ENCODE assay signal across 15 mouse cellular contexts in genomic region chr6:83744126-83744525, GRCm38 (mm10). TPM values are rescaled to one million over a fixed set of nuclear protein-coding genes. Genes with fewer than 3 reads are reported as not detected.
A peak's percentile ranks its signal among the peaks of the same experiment; 100 is the strongest.
DNase-seq lines count a peak whose midpoint lies in the region; ATAC-seq and TF ChIP-seq lines count a peak whose summit lies in the region.
"Had no signal": no experiment of that assay in that cellular context is flagged by ENCODE, and none has a peak within 500 bp of the region (broad histone marks: within the 10 kb centered on the region; RNA-seq: fewer than 3 reads in every experiment).

No protein-coding gene starts in this region.

- no peak for TF ChIP-seq POLR2A in kidney, adult 2 months (IDR thresholded peaks at IDR 0.05; ENCODE audit: low read depth, low read length)

- DNase-seq in embryonic facial prominence, embryonic 10.5 days (ENCODE audit: low spot score): no peak
- peak; percentile 79 for DNase-seq in kidney, adult 2 months
- DNase-seq in kidney, postnatal 25 days: peak; percentile 62 to 89
- DNase-seq in thymus, postnatal 0 days (ENCODE audit: low spot score): no peak
- no peak for DNase-seq in retina, postnatal 1 day
- no peak for DNase-seq in urinary bladder, postnatal 4 days (ENCODE audit: low spot score in 2 of 2)
- DNase-seq: cerebellum, postnatal 14 days; gastrocnemius, postnatal 14 days; layer of hippocampus, postnatal 36 days; left cerebral cortex, postnatal 4 days had no signal

- 50% methylated on average over 5 of the region's 5 CpGs for WGBS in embryonic facial prominence, embryonic 13.5 days
- WGBS in embryonic facial prominence, embryonic 10.5 days: 54% methylated on average over 5 of the region's 5 CpGs
- WGBS in kidney, adult 2 months: 57% methylated on average over 5 of the region's 5 CpGs

- no peak overlapping the region for H3K4me3 ChIP-seq in embryonic facial prominence, embryonic 13.5 days
- H3K4me3 ChIP-seq in embryonic facial prominence, embryonic 10.5 days: no peak overlapping the region
- H3K4me3 ChIP-seq in E14TG2a.4 (replicated peaks; ENCODE audit: low read length): peak overlapping the region; percentile 23; the same call in 1 of the 2 replicates
- H3K4me3 ChIP-seq in kidney, adult 2 months (ENCODE audit: insufficient read depth, low read depth, low read length): peak overlapping the region; percentile 47
- H3K4me3 ChIP-seq: liver, embryonic 15.5 days; midbrain, embryonic 15.5 days had no signal

- TF ChIP-seq CTCF in E14TG2a.4 (conservative IDR thresholded peaks at IDR 0.05; ENCODE audit: low read length): no peak
- TF ChIP-seq CTCF in kidney, adult 2 months (conservative IDR thresholded peaks at IDR 0.05; ENCODE audit: insufficient read depth, insufficient read length, low read depth, low read length): no peak

- H3K9ac ChIP-seq in embryonic facial prominence, embryonic 13.5 days: no peak overlapping the region
- H3K9ac ChIP-seq: liver, embryonic 15.5 days; midbrain, embryonic 15.5 days had no signal

- 0 out of 2 replicates have a peak, but pooled peaks cover 7% of the 10 kb centered on the region for H3K9me3 ChIP-seq in embryonic facial prominence, embryonic 13.5 days
- H3K9me3 ChIP-seq in embryonic facial prominence, embryonic 10.5 days: no peaks in the 10 kb centered on the region
- peaks cover 8% of the 10 kb centered on the region; the same call in 1 of the 2 replicates for H3K9me3 ChIP-seq in E14TG2a.4 (ENCODE audit: low read length)
- H3K9me3 ChIP-seq: liver, embryonic 15.5 days; midbrain, embryonic 15.5 days had no signal

- 0 out of 2 replicates have a peak overlapping the region, but pooled peaks have one; percentile 45 for H3K27ac ChIP-seq in embryonic facial prominence, embryonic 13.5 days
- no peak overlapping the region for H3K27ac ChIP-seq in embryonic facial prominence, embryonic 10.5 days (replicated peaks)
- peak overlapping the region; percentile 95 for H3K27ac ChIP-seq in kidney, adult 2 months (ENCODE audit: insufficient read depth, low read depth, low read length)
- H3K27ac ChIP-seq: liver, embryonic 15.5 days; midbrain, embryonic 15.5 days had no signal

- no peaks in the 10 kb centered on the region for H3K36me3 ChIP-seq in embryonic facial prominence, embryonic 13.5 days
- H3K36me3 ChIP-seq in embryonic facial prominence, embryonic 10.5 days (replicated peaks): no peaks in the 10 kb centered on the region
- no peaks in the 10 kb centered on the region for H3K36me3 ChIP-seq in E14TG2a.4 (ENCODE audit: insufficient read depth, low read length)
- H3K36me3 ChIP-seq in kidney, adult 2 months (ENCODE audit: control insufficient read depth, insufficient read depth, low read length): no peaks in the 10 kb centered on the region
- H3K36me3 ChIP-seq: liver, embryonic 15.5 days; midbrain, embryonic 15.5 days had no signal

- ATAC-seq in embryonic facial prominence, embryonic 13.5 days (ENCODE audit: insufficient number of reproducible peaks, insufficient read depth, low FRiP score, low TSS enrichment, low read depth): 0 out of 2 replicates have a peak, but pooled peaks have one; percentile 41
- ATAC-seq: midbrain, embryonic 15.5 days had no signal

- H3K4me1 ChIP-seq in embryonic facial prominence, embryonic 13.5 days: 0 out of 2 replicates have a peak, but pooled peaks cover 9% of the 10 kb centered on the region
- H3K4me1 ChIP-seq in embryonic facial prominence, embryonic 10.5 days: peaks cover 38% of the 10 kb centered on the region
- peaks cover 33% of the 10 kb centered on the region for H3K4me1 ChIP-seq in E14TG2a.4 (replicated peaks; ENCODE audit: low read depth, low read length)
- H3K4me1 ChIP-seq in kidney, adult 2 months (ENCODE audit: control insufficient read depth, insufficient read depth, low read length): no peaks in the 10 kb centered on the region
- H3K4me1 ChIP-seq: midbrain, embryonic 15.5 days had no signal

- H3K27me3 ChIP-seq in embryonic facial prominence, embryonic 13.5 days: peaks cover 41% of the 10 kb centered on the region
- H3K27me3 ChIP-seq in embryonic facial prominence, embryonic 10.5 days (replicated peaks; ENCODE audit: low read depth, poor library complexity, severe bottlenecking): peaks cover 72% of the 10 kb centered on the region
- H3K27me3 ChIP-seq in E14TG2a.4 (ENCODE audit: insufficient read depth, low read length): peaks cover 47% of the 10 kb centered on the region
- no peaks in the 10 kb centered on the region for H3K27me3 ChIP-seq in kidney, adult 2 months (replicated peaks; ENCODE audit: control insufficient read depth, insufficient read depth, low read length)
- H3K27me3 ChIP-seq: midbrain, embryonic 15.5 days had no signal

- peak overlapping the region; percentile 7; the same call in 1 of the 2 replicates for H3K4me2 ChIP-seq in embryonic facial prominence, embryonic 13.5 days
- H3K4me2 ChIP-seq: heart, embryonic 11.5 days; liver, embryonic 15.5 days; midbrain, embryonic 15.5 days had no signal

RNA-seq across cellular contexts. Expression of gene Atp6v1b1, which starts 1.3 kb away (rescaled TPM):
- polyA plus RNA-seq in embryonic facial prominence, embryonic 13.5 days (2015; fragmentation: Nextera tagmentation; extraction: Ambion mirVana): 1.1 and 2.1 TPM in 2 replicates
- polyA plus RNA-seq in embryonic facial prominence, embryonic 10.5 days (2016; fragmentation: Nextera tagmentation; extraction: Ambion mirVana): not detected in 2 replicates
- 137 and 154 TPM in 2 replicates for polyA plus RNA-seq in kidney, adult 2 months (2012; rRNA removed)
- 0.08 and 0.22 TPM in 2 replicates for polyA plus RNA-seq in thymus, postnatal 0 days (2015; fragmentation: Nextera tagmentation; extraction: Ambion mirVana)
- polyA plus RNA-seq: heart, embryonic 11.5 days; liver, embryonic 15.5 days; midbrain, embryonic 15.5 days had no signal

RNA-seq across cellular contexts. Expression of gene Ankrd53, which starts 18.3 kb away (rescaled TPM):
- polyA plus RNA-seq in embryonic facial prominence, embryonic 13.5 days (2015; fragmentation: Nextera tagmentation; extraction: Ambion mirVana): 0.15 and 0.30 TPM in 2 replicates
- 0.11 and 0.15 TPM in 2 replicates for polyA plus RNA-seq in embryonic facial prominence, embryonic 10.5 days (2016; fragmentation: Nextera tagmentation; extraction: Ambion mirVana)
- 0.14 TPM in 2 replicates for polyA plus RNA-seq in kidney, adult 2 months (2012; rRNA removed)
- polyA plus RNA-seq in thymus, postnatal 0 days (2015; fragmentation: Nextera tagmentation; extraction: Ambion mirVana): 0.10 TPM in 1 of 2 replicates, not detected in the other
- polyA plus RNA-seq: heart, embryonic 11.5 days; liver, embryonic 15.5 days had no signal

RNA-seq across cellular contexts. Expression of gene Tex261, which starts 31.5 kb away (rescaled TPM):
- 91.3 and 99.5 TPM in 2 replicates for polyA plus RNA-seq in embryonic facial prominence, embryonic 13.5 days (2015; fragmentation: Nextera tagmentation; extraction: Ambion mirVana)
- polyA plus RNA-seq in embryonic facial prominence, embryonic 10.5 days (2016; fragmentation: Nextera tagmentation; extraction: Ambion mirVana): 76.0 and 79.7 TPM in 2 replicates
- 156 and 169 TPM in 2 replicates for polyA plus RNA-seq in kidney, adult 2 months (2012; rRNA removed)
- polyA plus RNA-seq in thymus, postnatal 0 days (2015; fragmentation: Nextera tagmentation; extraction: Ambion mirVana): 121 and 127 TPM in 2 replicates

RNA-seq across cellular contexts. Expression of gene Vax2, which starts 33.1 kb away (rescaled TPM):
- not detected in 2 replicates for polyA plus RNA-seq in embryonic facial prominence, embryonic 13.5 days (2015; fragmentation: Nextera tagmentation; extraction: Ambion mirVana)
- polyA plus RNA-seq in embryonic facial prominence, embryonic 10.5 days (2016; fragmentation: Nextera tagmentation; extraction: Ambion mirVana): 3.7 and 4.8 TPM in 2 replicates
- polyA plus RNA-seq in kidney, adult 2 months (2012; rRNA removed): not detected in 2 replicates
- not detected in 2 replicates for polyA plus RNA-seq in thymus, postnatal 0 days (2015; fragmentation: Nextera tagmentation; extraction: Ambion mirVana)
- polyA plus RNA-seq: heart, embryonic 11.5 days; liver, embryonic 15.5 days had no signal

RNA-seq across cellular contexts. Expression of gene Nagk, which starts 50.7 kb away (rescaled TPM):
- polyA plus RNA-seq in embryonic facial prominence, embryonic 13.5 days (2015; fragmentation: Nextera tagmentation; extraction: Ambion mirVana): 55.4 and 58.0 TPM in 2 replicates
- polyA plus RNA-seq in embryonic facial prominence, embryonic 10.5 days (2016; fragmentation: Nextera tagmentation; extraction: Ambion mirVana): 22.1 and 26.8 TPM in 2 replicates
- polyA plus RNA-seq in kidney, adult 2 months (2012; rRNA removed): 32.2 and 38.6 TPM in 2 replicates
- 42.1 and 43.5 TPM in 2 replicates for polyA plus RNA-seq in thymus, postnatal 0 days (2015; fragmentation: Nextera tagmentation; extraction: Ambion mirVana)

Comparison
In these comparisons a context has a peak if more than half of its experiments do, and no peak if none do; other contexts are left out.
1. H3K4me3 ChIP-seq: peak in E14TG2a.4 (single experiment) and kidney, adult 2 months (single experiment); none in embryonic facial prominence, embryonic 13.5 days (single experiment) and embryonic facial prominence, embryonic 10.5 days (single experiment).
2. DNase-seq: peak in kidney, adult 2 months (single experiment) and kidney, postnatal 25 days (2 of 2); none in embryonic facial prominence, embryonic 10.5 days (single experiment), thymus, postnatal 0 days (single experiment), retina, postnatal 1 day (single experiment) and urinary bladder, postnatal 4 days (0 of 2).
3. RNA of gene Atp6v1b1, which starts 1.3 kb away (polyA plus RNA-seq): 137 to 154 TPM in kidney, adult 2 months; 1.1 to 2.1 TPM in embryonic facial prominence, embryonic 13.5 days, 0.08 to 0.22 TPM in thymus, postnatal 0 days and not detected in embryonic facial prominence, embryonic 10.5 days; every median in the first group is over 10 times any median in the second.